Mouse (Mus musculus) ovary, postnatal 36 days (tissue): ENCODE data around the gene Rps28.
"Not testable (repeated sequence)": the region's sequence is repeated elsewhere in the genome, so short reads cannot be mapped to it uniquely, and the experiment has no call there.

Experiments used
- DNase-seq: peaks from one replicate; pipeline ENCODE4 v3.0.0; 2022; ENCODE audit warnings: low spot score, mixed read lengths

Rps28 gene

DNA sequence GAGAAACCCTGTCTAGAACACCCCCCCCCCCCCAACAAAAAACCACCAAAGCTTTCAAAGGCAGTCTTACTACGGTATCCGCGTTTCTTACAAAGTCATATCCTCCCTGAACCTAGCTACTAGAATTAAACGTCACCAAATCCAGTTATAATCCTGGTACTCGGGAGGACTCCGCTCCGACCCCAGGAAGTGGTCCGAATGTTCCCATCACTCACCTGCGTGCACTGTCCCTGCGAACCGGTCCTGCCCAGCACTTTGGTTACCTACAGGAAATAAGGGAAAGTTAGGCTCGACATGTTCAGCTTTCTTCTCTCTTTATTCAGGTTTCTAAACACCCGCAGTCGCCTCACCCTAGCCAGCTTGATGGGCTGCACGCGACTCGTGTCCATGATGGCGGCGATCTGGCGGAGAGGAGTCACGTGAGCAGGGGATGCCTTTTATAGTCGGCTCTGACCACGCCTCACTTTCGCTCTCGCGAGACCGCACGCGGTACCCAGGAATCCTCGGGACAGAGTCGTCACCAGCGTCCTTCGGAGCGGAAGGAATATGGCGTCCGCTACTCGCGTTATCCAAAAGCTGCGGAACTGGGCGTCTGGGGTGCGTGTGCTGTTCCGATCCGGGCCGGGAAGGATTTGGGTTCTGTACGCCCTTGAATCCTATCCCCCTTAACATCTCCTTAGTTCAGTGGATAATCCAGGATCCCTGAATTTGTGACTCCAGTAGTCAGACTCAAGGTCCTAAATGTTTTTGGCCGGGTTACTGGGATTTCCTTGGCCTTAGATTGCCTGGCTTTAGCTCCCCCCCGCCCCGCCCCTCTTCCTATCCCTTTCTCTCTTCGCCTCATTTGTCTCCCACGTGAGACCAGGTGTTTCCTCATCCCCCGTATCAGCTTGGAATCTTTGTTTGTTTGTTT lies at the start of gene Rps28, which contains the start of gene Ndufa7:
Gene Rps28, minus strand, starts transcription at position 479 of the 913 bp plus-strand sequence.
Gene Ndufa7, plus strand, starts transcription at position 489 of the 913 bp plus-strand sequence.
- peak; percentile 98 for DNase-seq

DNA sequence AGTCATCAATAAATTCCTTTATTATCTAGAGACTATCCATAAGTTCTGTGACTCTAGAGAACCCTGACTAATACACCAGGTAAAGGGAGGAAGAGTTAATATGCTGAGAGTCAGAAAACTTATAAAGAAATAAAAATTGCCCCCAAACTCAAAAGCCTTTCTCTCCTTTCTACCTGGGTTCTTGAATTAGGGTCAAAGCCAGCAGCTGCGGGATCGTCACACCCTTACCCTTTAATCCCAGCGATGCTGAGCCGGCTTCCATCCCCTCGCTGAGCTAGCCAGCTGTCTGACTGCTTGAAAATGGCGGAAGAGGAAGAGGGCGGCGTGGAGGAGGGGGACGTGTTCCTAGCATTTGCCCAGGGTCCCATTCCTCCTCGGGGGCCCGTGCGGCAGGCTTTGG lies 49.2 kb upstream of the Rps28 start, which contains the start of gene Gm7029:
Gene Gm7029, plus strand, starts transcription at position 301 of the 400 bp plus-strand sequence.
- DNase-seq: not testable (repeated sequence)

DNA sequence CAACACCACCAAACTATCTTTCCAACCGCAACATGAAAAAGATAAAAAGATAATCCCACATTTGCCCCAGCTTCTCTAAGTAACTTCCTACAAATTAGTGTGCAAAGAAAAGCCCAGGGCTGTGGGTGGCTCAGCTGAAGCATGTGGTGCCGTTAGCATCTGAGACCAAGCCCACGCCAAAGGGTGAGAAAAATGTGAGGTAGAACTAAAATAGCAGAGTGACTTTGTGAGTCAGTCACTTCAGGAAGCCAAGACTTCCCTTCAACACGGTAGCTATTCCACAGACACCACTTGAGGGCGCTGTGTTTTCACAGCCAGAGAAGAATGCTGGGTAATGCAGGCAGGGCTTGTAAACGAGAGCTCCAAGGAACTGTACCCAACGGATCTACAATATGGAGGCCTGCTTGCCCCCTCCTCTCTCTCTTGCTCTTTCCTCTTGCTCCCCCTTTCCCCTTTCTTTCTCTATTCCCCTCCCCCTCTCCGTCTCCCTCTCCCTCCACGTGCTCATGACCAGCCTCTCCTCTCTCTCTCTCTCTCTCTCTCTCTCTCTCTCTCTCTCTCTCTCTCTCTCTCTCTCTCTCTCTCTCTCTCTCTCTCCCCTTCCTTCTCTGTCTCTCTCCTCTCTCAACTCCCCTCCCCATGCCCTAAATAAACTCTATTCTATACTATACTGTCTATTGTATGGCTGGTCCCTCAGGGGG lies 41.1 kb upstream of the Rps28 start:
- DNase-seq: peak; percentile 22

DNA sequence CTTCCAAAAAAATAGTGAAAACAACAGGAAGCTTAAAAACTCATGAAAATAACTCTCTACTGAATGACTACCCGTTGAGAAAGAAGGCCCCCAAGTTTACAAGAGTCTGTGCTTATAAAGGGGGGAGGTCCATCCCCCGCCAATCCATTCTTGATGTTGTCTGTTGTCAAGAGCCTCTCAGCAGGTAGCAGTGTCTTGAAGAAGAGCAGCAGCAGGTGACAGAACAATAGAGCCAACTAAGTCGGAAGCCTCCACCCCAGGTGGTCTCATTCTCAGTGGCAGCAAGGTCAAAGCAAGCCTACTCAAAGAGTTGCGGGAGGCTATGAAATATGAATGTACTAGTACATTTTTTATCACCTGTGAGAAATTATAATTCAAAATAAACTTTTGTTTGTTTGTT lies 33.5 kb upstream of the Rps28 start:
- DNase-seq: no peak

DNA sequence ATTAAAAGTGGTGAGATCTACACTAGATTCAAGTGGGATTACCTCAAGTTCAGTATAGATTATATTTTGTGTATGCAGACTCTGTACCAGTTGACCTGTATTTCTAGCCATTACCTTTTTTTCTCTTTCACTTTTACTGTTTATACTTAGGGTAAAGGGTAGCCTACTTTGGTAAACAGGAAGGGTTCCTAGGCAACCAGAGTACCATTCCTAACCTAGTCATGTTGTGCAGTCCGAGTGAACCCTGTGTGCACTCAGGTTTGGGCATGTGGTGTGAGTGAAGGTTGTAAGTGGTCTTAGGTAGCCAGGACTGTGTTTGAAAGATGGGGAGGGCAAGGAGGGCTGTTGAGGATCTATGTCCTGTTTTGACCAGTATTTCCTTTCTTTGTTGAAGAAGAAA lies 27.0 kb upstream of the Rps28 start:
- DNase-seq: no peak

DNA sequence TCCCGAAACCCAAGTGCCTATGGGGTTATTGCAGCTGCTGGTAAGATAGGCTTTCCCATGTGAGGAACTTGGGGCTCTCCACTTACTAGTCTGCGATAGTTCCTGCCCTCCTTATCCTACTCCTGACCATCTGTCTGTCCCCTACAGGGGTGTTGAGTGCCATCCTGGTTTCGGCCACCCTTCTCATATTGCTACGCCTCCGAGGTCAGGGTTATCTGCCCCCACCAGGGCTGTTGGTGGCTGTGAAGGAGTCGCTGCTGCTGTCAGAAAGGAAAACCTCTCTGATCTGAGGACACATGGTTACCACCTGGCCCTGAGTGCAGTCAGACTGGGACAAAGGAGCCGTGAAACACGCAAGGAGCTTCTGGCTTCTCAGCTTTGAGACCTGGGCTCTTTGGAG lies 23.8 kb upstream of the Rps28 start:
- no peak for DNase-seq

DNA sequence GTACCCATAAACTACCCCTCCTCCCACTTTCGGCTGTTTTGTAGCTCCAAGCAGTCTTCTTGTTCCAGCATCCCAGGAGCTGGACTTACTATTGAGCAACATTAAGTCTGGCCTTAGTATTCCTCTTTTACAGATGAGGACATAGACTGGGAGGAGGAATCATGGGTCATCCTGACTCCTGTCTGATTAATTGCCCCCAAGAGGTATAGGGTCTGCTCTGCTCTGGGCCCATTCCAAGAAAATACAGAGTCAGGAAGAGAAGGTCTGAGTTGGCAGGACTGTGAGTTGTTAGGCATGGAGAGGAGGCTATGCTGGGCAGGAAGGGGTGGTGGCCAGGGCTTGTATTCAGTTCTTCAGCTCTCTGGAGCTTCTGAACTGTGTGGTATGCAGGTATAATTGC lies 19.8 kb upstream of the Rps28 start:
- no peak for DNase-seq

DNA sequence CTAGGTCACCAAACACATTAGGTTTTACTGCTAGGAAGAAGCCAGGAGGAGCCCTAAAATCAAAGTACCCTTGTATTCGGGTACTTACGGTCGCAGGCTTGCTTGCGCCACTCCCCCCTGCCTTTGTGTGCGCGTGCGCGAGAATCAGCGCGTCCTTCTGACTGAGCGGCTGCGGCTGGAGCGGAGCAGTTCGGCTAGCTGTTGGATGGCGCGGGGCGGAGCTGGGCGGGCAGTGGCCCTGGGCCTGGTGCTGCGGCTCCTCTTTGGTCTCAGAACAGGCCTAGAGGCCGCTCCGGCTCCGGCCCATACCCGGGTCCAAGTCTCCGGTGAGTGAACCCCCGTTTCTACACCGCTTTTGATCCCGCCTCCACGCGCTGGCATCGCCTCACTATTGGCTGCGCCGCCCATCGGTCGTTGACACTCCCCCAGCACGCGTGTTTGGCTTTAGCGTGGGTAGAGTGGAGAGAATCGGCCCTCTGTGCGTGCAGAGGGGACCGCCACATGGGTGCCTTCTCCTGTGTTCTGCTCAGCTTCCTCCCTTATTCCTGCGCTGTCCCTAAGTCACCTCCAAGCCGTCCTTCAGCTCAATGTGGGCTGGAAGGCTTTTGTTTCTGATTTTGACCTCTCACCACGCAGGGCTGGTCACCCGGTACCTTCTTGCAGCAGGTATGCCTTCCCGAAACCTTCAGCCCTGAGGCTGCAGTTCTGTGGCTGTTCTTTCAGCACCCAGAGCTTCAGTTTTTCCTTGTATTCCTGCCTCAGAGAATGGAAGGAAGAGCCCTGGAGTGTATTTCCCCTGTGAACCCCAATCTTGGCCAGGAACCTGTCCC lies 18.8 kb upstream of the Rps28 start, which contains the start of gene Cd320:
Gene Cd320, plus strand, starts transcription at position 126 of the 830 bp plus-strand sequence.
- DNase-seq: peak; percentile 89

DNA sequence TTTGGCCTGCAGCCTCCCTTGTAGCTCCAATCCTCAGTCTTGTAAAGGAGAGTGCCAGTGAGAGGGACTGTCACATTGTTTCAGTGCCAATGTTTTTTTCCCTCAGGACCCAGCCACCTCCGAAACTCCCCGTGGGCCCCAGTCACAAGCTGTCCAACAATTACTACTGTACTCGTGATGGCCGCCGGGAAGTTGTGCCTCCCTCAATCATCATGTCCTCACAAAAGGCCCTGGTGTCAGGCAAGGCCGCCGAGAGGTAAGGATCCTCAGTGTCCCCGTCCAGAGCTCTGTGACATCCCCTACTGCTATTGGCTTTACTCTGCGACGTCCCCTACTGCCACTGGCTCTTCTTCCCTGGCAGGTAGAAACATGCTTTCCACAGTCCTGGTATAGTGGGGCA lies 5.2 kb upstream of the Rps28 start:
- DNase-seq: no peak

DNA sequence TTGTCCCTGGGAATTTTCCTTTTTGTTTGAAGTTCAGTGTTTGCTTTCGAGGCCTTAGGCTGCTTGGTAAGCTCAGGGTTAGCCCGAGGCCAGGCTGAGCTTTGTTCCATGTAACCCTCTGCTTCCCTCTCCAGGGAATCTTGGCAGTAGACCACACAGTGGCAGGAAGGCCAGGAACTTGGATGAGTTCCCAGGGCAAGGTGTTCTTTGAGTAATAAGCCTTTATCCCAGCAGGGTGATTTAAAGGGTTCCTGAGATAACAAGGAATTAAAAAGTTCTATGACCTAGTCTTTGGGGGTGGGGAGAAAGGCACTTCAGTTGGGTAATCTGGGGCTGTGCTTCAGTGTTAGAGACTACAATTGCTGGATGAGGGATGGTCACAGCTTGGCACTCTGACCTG lies 4.5 kb upstream of the Rps28 start:
- DNase-seq: peak; percentile 63

DNA sequence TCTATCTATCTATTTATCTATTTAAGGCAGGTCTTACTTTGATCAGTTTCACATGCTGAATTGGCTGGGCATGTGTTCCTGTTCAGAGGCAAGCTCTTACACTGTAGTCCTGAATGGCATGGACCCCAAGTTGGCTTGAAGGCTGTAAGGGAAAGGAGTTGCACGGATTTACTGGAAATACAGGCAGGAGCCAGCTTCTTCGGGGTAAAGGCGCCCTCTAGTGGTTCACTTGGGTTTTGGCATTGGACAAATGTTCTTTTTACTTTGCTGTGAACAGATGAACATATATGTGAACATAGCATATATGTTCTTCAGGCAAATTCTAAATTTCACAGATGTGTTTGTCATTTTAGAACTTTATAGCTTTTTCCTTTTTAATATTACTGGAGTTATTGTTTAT lies 2.5 kb upstream of the Rps28 start:
- peak; percentile 57 for DNase-seq

DNA sequence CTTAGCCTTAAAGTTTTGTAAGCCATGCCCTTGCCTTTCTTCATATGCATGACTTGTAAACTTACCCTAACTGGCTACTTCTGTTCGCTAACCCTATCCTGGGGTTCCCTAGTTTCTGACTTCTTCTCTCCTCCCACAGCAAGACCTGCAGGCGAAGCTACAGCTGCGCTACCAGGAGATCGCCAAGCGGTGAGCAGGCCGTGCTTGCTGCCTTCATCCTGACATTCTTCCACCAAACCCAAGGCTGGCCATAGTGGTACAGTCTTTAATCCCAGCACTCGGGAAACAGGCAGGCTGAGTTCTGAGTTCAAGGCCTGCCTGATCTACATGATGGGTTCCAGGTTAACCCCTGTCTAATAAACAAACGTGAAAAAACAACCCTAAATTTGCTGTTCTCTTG lies 1.1 kb upstream of the Rps28 start:
- DNase-seq: no peak

DNA sequence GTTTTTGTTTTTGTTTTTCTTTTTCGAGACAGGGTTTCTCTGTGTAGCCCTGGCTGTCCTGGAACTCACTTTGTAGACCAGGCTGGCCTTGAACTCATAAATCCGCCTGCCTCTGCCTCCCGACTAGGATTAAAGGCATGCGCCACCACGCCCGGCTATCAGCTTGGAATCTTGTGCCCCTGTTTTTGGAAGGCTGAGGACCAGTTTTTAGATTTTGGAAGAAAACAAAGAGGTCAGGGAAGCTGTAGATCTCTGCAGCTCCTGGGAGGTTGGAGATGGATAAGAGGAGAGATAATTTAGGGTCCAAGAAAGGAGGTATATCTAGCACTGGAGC lies 602 bp upstream of the Rps28 start:
- DNase-seq: not testable (repeated sequence)

DNA sequence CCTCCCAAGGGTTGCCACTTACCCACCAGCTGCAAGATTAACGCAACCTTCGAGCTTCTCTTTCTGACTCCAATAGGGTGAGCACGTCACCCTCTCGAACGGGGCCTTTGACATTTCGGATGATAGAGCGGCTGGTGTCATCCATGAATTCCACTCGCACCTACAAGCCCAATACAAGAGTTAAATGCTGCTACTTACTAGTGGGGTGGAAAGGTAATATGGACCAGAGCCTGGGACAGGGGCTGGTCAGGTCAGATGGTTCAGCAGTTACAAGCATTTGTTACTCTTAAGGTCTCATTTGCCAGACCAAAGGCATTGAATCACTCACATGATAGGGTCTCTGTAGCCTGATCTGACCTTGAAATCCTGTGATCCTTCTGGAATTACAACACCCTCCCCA lies 1.2 kb downstream of the Rps28 start:
- not testable (repeated sequence) for DNase-seq

DNA sequence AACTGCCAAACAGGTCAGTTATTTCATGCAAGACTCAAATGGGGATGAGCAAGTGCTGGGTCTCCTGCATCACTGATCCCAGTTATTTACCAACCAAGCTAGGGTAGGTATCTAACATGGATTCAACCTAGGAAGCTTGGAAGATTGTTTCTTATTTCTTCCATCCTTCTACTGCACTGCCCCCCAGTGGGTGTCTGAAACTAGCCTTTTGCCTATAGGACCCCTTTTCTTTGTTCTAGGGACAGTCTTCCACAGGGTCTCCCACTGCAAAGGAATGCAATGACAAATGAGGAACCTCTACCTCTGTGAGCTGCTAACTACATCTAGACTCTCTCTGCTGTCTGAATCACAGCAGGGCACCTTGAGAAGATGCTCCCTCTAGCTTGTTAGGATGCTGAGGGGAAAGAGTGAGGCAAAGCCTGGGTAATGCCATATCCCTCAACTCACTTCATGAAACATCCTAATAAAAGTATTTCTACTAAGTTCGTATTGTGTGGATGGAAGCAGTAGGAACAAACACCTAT lies 1.9 kb downstream of the Rps28 start:
- no peak for DNase-seq

DNA sequence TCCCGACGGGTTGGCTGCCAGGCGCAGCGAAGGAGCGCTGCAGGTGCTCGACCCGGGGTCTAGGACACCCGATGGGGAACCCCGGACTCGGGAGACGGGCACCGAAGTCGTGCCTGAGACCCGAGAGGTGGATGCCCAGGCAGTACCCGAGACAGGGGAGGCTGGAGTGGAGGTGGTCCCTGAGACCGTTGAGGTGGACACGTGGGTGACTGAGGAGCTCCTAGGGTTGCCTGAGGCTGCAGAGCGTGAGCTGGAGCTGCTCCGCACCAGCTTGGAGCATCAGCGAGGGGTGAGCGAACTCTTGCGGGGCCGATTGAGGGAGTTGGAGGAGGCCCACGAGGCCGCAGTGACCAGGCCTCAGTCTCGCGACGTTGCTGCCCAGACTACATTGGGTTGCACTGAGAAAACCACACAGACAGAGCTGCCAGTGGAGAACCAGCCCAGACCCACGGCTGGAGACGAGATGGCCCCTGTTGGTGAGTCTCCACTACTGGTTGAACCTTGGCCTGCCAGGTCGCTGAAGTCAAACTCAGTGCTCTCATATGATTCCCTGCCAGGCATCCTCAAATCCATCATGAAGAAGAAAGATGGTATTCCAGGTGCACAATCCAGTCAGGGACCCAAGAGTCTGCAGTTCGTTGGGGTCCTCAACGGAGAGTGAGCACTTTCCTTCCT lies 6.3 kb downstream of the Rps28 start:
- DNase-seq: no peak

DNA sequence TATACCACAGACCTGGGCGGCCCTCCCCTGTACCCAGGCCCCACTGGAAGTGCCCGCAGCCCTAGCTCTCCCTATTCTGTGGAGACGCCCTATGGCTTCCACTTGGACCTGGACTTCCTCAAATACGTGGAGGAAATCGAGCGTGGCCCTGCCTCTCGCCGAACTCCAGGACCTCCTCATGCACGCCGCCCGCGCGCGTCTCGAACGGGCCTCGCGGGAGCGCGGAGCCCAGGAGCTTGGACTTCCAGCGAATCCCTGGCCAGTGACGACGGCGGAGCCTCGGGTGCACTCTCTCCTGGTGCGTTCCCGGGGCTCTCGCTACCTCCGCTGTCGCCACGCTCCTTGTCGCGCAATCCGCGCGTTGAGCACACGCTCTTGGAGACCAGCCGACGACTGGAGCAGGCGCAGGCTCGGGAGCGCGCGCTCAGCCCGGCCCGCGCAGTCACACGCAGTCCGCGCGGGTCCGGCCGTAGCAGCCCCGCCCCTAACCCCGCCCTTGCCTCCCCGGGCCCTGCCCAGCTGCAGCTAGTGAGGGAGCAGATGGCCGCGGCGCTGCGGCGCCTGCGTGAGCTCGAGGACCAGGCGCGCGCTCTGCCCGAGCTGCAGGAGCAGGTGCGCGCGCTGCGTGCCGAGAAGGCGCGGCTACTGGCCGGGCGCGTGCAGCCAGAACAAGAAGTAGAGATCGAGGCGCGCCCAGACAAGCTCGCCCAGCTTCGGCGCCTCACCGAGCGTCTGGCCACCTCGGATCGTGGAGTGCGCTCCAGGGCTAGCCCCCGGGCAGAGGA lies 7.0 kb downstream of the Rps28 start:
- DNase-seq: peak; percentile 91

DNA sequence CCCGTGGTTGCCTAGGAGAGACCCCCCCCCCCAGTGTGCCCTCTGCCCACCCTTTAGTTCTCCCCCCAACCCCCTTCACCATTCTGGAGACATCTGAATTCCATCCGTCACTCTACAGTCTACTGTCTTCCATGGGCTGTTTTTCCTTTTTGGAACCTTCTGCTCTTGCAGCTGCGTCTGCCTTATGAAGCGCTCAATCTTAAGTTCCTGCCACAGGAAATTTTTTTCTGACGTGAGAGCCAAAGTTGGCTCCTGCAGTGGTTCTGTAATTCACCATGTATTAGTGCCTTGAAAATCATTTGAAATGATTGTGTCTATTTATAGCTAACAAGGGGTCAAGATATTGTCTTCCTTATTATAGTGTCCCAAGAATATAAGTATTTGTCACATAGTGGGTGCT lies 7.8 kb downstream of the Rps28 start:
- no peak for DNase-seq

DNA sequence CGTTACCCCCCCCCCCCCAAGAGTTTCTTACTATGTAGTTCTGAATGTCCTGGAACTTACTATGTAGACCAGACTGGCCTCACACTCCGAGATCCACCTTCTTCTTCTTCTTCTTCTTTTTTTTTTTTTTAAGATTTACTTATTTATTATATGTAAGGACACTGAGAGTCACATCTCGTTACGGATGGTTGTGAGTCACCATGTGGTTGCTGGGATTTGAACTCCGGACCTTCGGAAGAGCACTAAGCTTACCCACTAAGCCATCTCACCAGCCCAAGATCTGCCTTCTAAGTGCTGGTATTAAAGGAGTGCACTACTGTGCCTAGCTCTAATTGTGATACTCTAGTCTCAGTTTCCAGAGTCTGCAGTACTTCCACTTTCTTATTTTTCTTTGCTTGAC lies 9.0 kb downstream of the Rps28 start:
- no peak for DNase-seq

DNA sequence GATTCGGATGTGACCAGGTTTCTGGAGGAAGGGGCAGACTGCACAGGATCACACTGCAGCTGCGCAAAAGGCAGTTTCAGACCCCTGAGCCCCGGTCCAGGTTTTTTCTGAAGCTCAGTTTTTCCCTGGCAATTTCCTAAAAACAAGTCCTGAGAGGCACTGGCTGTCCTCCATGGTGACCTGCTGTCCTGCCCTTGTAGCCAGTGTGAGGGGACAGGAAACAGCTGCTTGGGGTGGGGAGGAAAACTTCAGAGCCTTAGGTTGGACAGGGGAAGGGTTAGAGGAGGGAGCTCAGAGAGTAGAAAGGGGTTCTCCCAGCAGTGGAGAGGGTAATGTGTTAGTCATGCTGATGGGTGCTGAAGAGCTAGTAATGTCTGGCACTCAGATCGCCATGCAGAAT lies 11.4 kb downstream of the Rps28 start:
- DNase-seq: no peak

DNA sequence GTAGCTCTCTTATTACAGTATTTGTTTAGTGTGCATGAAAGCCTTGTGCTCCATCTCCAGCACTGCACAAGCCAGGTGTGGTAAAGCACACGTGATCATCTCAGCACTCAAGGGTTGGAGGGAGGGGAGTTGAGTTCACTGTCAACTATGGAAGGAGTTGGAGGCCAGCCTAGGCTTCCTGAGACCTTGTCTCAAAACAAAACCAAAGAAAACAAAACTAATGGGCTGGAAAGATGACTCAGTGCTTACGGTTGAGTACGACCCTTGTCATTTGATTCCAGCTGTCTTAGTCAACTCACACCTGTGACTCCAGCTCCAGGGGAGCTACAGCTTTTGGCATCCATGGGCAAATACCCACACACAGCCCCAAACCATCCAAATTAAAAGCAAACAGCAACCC lies 11.9 kb downstream of the Rps28 start:
- no peak for DNase-seq
